Mouse (Mus musculus): ENCODE measurements at regions not wholly inside any gene's neighbourhood (a gene's known extent, or its start where the extent isn't known, plus 50 kb on each side); places are given as distances from the start of the nearest gene placed in this dataset.

DNA sequence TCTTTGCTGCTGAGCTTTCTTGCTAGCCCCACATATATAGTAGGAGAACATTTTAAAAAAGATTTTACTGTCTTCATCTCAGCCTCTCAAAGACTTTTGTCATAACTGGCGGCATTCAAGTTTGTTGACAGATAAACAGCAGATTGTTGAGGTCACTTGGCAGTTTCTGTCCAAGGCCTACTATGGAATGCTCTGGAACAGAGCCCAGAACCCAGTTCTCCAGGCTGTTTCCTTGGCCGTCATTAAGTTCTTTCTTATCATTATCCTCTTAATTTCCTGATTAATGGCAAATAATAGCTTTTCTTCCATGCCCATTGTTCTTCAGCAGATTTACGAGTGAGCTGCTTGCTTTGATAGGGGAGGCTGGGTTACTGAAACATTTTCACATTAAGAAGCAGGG lies 203.9 kb downstream of the Fam173b start:
- no peaks in the 10 kb centered on the region for H3K36me3 ChIP-seq (ENCODE audit: control insufficient read depth, insufficient read depth, low read length)
- no peaks in the 10 kb centered on the region for H3K27me3 ChIP-seq (ENCODE audit: control insufficient read depth, insufficient read depth, low read length)
- no peak for ATAC-seq (ENCODE audit: low read depth)
- H3K27ac ChIP-seq (ENCODE audit: low read depth, low read length): no peak overlapping the region
- no peak overlapping the region for H3K4me3 ChIP-seq (ENCODE audit: low read depth, low read length)
- no peak overlapping the region for H3K4me2 ChIP-seq (ENCODE audit: low read depth, low read length)
- H3K9me3 ChIP-seq (ENCODE audit: control insufficient read depth, low read length): no peaks in the 10 kb centered on the region
- H3K9ac ChIP-seq (replicated peaks; ENCODE audit: low read depth, low read length): no peak overlapping the region
- 70% methylated on average over 3 of the region's 3 CpGs for WGBS
- no peaks in the 10 kb centered on the region for H3K4me1 ChIP-seq (ENCODE audit: control insufficient read depth, insufficient read depth, low read length)

DNA sequence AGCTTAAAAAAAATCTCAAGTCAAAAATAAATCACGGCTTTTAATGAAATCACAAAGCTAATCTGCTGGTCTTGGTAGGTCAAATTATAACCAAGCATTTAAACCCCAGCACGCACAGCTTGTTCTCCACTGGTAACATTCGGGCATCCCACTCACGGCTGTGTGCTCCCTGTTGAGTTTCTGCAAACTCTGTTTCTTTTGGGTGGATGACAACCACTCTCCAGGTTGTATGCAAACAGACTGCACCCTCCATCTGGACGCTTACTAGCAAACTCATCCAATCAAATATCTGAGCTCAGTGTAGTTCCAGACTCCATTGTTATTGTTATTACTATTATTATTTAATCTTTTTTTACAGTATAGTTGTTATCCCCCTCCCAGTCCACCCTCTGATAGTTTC lies 213.9 kb downstream of the Fam173b start:
- no peaks in the 10 kb centered on the region for H3K4me1 ChIP-seq (ENCODE audit: control insufficient read depth, insufficient read depth, low read length)
- no peak overlapping the region for H3K9ac ChIP-seq (replicated peaks; ENCODE audit: low read depth, low read length)
- no peak overlapping the region for H3K4me3 ChIP-seq (ENCODE audit: low read depth, low read length)
- 90% methylated on average over 5 of the region's 5 CpGs for WGBS
- H3K27me3 ChIP-seq (ENCODE audit: control insufficient read depth, insufficient read depth, low read length): no peaks in the 10 kb centered on the region
- no peaks in the 10 kb centered on the region for H3K36me3 ChIP-seq (ENCODE audit: control insufficient read depth, insufficient read depth, low read length)
- no peak overlapping the region for H3K27ac ChIP-seq (ENCODE audit: low read depth, low read length)
- no peak for ATAC-seq (ENCODE audit: low read depth)
- H3K4me2 ChIP-seq (ENCODE audit: low read depth, low read length): no peak overlapping the region
- no peaks in the 10 kb centered on the region for H3K9me3 ChIP-seq (ENCODE audit: control insufficient read depth, low read length)

DNA sequence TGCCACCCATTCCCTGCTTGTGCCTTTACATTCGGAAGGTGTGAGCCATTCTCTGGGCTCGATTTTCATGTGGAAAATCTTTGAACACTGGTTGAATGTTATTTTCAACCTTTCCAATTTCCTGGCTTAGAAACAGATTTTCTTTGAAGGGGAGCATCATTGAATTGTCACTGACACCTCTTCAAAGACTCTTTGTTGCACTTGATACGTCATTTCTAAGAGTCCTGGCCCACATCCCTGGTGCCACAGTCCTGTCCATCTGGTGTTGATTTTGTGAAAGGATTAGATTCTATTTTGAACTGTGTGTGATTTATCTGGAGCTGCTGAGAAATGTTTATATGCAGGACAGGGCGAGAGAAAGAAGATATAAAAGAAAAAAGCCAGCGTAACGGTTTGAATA lies 217.6 kb downstream of the Fam173b start:
- H3K27me3 ChIP-seq (ENCODE audit: control insufficient read depth, insufficient read depth, low read length): no peaks in the 10 kb centered on the region
- H3K4me2 ChIP-seq (ENCODE audit: low read depth, low read length): no peak overlapping the region
- H3K36me3 ChIP-seq (ENCODE audit: control insufficient read depth, insufficient read depth, low read length): no peaks in the 10 kb centered on the region
- no peaks in the 10 kb centered on the region for H3K4me1 ChIP-seq (ENCODE audit: control insufficient read depth, insufficient read depth, low read length)
- H3K9me3 ChIP-seq (ENCODE audit: control insufficient read depth, low read length): no peaks in the 10 kb centered on the region
- ATAC-seq (ENCODE audit: low read depth): no peak
- WGBS: 78% methylated on average over 6 of the region's 6 CpGs
- no peak overlapping the region for H3K27ac ChIP-seq (ENCODE audit: low read depth, low read length)
- H3K9ac ChIP-seq (replicated peaks; ENCODE audit: low read depth, low read length): no peak overlapping the region
- no peak overlapping the region for H3K4me3 ChIP-seq (ENCODE audit: low read depth, low read length)

DNA sequence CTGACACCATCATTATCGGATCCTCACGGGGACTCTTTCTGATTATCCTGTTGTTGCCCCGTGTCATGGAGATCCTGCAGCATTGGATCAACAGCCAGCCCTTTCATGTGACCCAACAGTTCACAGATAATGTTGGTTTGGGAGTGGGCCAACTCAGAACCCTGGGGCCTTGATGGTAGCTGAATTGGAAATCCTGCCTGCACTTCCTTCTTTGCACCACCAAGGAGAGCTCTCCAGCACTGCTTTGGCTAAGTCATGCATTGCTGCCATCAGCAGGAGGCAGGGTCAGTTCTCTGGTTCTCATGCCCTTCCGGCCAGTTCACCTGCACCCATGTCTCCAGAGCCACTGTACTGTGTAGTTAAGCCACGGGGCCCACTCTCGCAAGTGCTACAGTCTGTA lies 225.6 kb downstream of the Fam173b start:
- Histone ChIP-seq H3K4me1 (ENCODE audit: control insufficient read depth, insufficient read depth, low read length) (no peaks in the 10 kb centered on the region), H3K9me3 (ENCODE audit: control insufficient read depth, low read length) (no peaks in the 10 kb centered on the region), H3K4me3 (ENCODE audit: low read depth, low read length) (no peak overlapping the region), H3K4me2 (ENCODE audit: low read depth, low read length) (no peak overlapping the region), H3K36me3 (ENCODE audit: control insufficient read depth, insufficient read depth, low read length) (no peaks in the 10 kb centered on the region), H3K27ac (ENCODE audit: low read depth, low read length) (no peak overlapping the region), H3K9ac (replicated peaks; ENCODE audit: low read depth, low read length) (no peak overlapping the region), H3K27me3 (ENCODE audit: control insufficient read depth, insufficient read depth, low read length) (no peaks in the 10 kb centered on the region)
- no peak for ATAC-seq (ENCODE audit: low read depth)
- WGBS: 97% methylated on average over 6 of the region's 6 CpGs

DNA sequence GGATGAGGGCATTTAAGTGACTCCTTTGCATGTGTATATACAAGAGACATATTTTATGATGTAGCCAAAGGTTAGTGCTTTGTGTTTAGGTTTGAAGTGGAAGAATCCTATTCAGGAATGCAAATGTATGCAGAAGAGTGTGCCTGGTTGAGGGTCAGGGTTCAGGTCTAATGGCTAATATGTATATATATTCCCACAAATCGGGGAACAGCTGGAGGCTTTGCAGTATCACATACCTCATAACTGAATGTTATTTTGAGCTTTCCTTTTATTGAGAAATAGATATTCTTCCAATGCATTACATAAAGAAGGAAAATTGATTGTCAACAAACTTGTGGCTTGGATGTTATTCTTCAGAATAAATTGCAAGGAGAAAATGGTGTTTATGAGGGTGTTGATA lies 239.9 kb downstream of the Fam173b start:
- no peaks in the 10 kb centered on the region for H3K9me3 ChIP-seq (ENCODE audit: control insufficient read depth, low read length)
- H3K27ac ChIP-seq (ENCODE audit: low read depth, low read length): no peak overlapping the region
- no peaks in the 10 kb centered on the region for H3K4me1 ChIP-seq (ENCODE audit: control insufficient read depth, insufficient read depth, low read length)
- no peak for ATAC-seq (ENCODE audit: low read depth)
- H3K4me3 ChIP-seq (ENCODE audit: low read depth, low read length): no peak overlapping the region
- WGBS: 85% methylated on average over 1 of the region's 1 CpGs
- H3K27me3 ChIP-seq (ENCODE audit: control insufficient read depth, insufficient read depth, low read length): no peaks in the 10 kb centered on the region
- no peaks in the 10 kb centered on the region for H3K36me3 ChIP-seq (ENCODE audit: control insufficient read depth, insufficient read depth, low read length)
- no peak overlapping the region for H3K4me2 ChIP-seq (ENCODE audit: low read depth, low read length)
- H3K9ac ChIP-seq (replicated peaks; ENCODE audit: low read depth, low read length): no peak overlapping the region

DNA sequence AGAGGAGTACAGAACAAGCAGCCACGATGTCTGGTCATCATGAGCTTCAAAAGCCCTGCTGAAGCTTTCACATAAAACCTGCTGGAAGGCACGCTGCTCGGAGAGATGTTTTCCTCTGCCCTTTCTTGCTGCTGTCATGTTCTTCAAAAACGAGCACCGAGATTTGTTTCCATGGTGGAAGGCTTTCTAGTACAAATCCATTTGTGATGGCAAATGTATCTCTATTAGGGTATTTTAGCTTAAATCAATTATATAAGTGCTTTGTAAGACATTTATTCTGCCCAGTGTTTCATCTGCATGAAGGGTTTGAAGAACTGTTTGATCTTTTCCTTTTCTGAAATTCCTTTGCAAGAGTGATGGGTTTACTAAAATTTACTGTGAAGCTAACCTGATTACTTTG lies 253.1 kb downstream of the Fam173b start:
- Histone ChIP-seq H3K36me3 (ENCODE audit: control insufficient read depth, insufficient read depth, low read length) (no peaks in the 10 kb centered on the region), H3K4me3 (ENCODE audit: low read depth, low read length) (no peak overlapping the region), H3K27ac (ENCODE audit: low read depth, low read length) (no peak overlapping the region), H3K4me2 (ENCODE audit: low read depth, low read length) (no peak overlapping the region), H3K9ac (replicated peaks; ENCODE audit: low read depth, low read length) (no peak overlapping the region), H3K9me3 (ENCODE audit: control insufficient read depth, low read length) (no peaks in the 10 kb centered on the region), H3K4me1 (ENCODE audit: control insufficient read depth, insufficient read depth, low read length) (no peaks in the 10 kb centered on the region), H3K27me3 (ENCODE audit: control insufficient read depth, insufficient read depth, low read length) (no peaks in the 10 kb centered on the region)
- 87% methylated on average over 5 of the region's 5 CpGs for WGBS
- ATAC-seq (ENCODE audit: low read depth): no peak

DNA sequence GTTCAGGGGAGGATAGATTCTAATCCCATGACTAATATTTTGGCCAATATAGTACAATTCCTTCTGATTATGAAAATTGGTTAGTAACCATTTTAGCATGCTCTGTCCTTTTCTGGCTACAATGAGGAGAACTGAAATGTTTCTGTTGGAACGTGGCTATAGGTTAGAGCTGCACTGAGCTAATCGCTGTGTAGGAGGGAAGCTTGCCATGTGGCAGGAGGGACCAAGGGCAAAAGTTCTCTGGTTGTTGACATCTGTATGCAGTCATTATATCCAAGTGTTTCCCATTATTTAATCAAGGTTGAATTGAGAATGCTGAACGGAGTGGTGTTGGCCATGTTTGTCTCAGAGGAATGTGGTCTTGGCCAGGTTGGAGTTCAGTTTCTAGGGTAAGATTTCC lies 253.5 kb downstream of the Fam173b start:
- no peak for ATAC-seq (ENCODE audit: low read depth)
- WGBS: 90% methylated on average over 3 of the region's 3 CpGs
- H3K9ac ChIP-seq (replicated peaks; ENCODE audit: low read depth, low read length): no peak overlapping the region

DNA sequence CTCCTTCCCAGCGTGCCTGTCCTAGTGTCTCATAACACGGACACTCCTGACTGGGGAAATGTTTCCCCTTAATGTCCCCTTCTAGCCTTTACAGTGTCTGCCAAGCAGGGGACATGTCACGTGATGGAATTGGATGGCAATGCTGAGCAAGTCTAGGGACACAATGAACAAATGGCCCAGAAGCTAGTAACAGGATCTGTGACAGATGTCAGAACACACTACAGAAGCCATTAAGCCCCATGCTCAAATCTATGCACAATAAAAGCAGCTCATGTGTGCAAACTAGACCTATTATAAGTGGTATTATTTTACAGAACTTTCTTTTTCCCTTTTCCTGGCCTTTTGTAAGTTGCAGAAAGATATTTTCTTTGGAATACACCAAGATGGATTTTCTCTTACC lies 267.4 kb downstream of the Fam173b start:
- H3K36me3 ChIP-seq (ENCODE audit: control insufficient read depth, insufficient read depth, low read length): no peaks in the 10 kb centered on the region
- no peak overlapping the region for H3K4me3 ChIP-seq (ENCODE audit: low read depth, low read length)
- no peak overlapping the region for H3K9ac ChIP-seq (replicated peaks; ENCODE audit: low read depth, low read length)
- H3K4me1 ChIP-seq (ENCODE audit: control insufficient read depth, insufficient read depth, low read length): 0 out of 2 replicates have a peak, but pooled peaks cover 4% of the 10 kb centered on the region
- 60% methylated on average over 3 of the region's 3 CpGs for WGBS
- H3K4me2 ChIP-seq (ENCODE audit: low read depth, low read length): no peak overlapping the region
- no peak overlapping the region for H3K27ac ChIP-seq (ENCODE audit: low read depth, low read length)
- no peaks in the 10 kb centered on the region for H3K27me3 ChIP-seq (ENCODE audit: control insufficient read depth, insufficient read depth, low read length)
- H3K9me3 ChIP-seq (ENCODE audit: control insufficient read depth, low read length): no peaks in the 10 kb centered on the region
- ATAC-seq (ENCODE audit: low read depth): peak; percentile 59; the same call in 1 of the 2 replicates

More for the DNA sequence above, 253.5 kb downstream of the Fam173b start:
- no peaks in the 10 kb centered on the region for H3K4me1 ChIP-seq (ENCODE audit: control insufficient read depth, insufficient read depth, low read length)
- no peaks in the 10 kb centered on the region for H3K27me3 ChIP-seq (ENCODE audit: control insufficient read depth, insufficient read depth, low read length)
- no peaks in the 10 kb centered on the region for H3K9me3 ChIP-seq (ENCODE audit: control insufficient read depth, low read length)
- no peak overlapping the region for H3K4me2 ChIP-seq (ENCODE audit: low read depth, low read length)
- H3K4me3 ChIP-seq (ENCODE audit: low read depth, low read length): no peak overlapping the region
- no peaks in the 10 kb centered on the region for H3K36me3 ChIP-seq (ENCODE audit: control insufficient read depth, insufficient read depth, low read length)
- H3K27ac ChIP-seq (ENCODE audit: low read depth, low read length): no peak overlapping the region

DNA sequence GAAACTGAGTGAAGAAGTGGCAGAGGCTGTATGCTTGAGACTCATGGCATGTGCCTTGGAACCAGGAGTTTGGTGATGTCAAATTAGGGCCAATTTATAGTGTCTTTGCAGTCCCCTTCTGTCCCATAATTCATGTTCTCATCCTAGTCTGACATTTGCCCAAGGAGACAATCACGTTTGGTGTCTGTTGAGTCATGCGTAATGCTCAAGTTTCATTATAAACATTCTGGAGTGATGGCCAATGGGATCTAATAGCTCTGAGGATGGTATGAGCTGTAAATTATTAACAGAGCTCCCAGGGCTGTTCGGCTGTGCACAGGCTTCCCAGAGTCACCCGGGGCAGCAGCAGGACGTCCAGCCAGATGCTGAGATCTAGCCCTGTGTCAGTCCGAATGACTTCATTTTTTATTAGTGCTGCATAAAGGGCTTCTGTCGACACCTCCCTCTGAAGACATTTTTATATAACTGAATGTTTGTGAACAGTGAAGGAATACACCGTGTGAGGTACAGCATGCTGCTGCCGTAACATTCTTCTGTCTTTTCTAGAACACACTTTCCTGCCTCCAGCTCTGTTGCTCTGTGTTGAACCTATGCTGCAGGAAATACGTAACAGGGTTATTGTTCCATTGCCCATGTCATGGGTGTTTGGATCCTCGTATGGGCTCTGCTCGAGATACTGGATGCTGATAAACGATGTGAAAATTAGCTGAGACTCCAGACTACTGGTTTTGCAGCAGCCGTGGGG lies 268.2 kb downstream of the Fam173b start:
- no peak overlapping the region for H3K9ac ChIP-seq (replicated peaks; ENCODE audit: low read depth, low read length)
- no peak overlapping the region for H3K4me3 ChIP-seq (ENCODE audit: low read depth, low read length)
- H3K27me3 ChIP-seq (ENCODE audit: control insufficient read depth, insufficient read depth, low read length): no peaks in the 10 kb centered on the region
- H3K4me1 ChIP-seq (ENCODE audit: control insufficient read depth, insufficient read depth, low read length): 0 out of 2 replicates have a peak, but pooled peaks cover 4% of the 10 kb centered on the region
- WGBS: 40% methylated on average over 14 of the region's 14 CpGs
- no peaks in the 10 kb centered on the region for H3K9me3 ChIP-seq (ENCODE audit: control insufficient read depth, low read length)
- H3K36me3 ChIP-seq (ENCODE audit: control insufficient read depth, insufficient read depth, low read length): no peaks in the 10 kb centered on the region
- peak; percentile 72; the same call in 1 of the 2 replicates for ATAC-seq (ENCODE audit: low read depth)
- no peak overlapping the region for H3K4me2 ChIP-seq (ENCODE audit: low read depth, low read length)
- no peak overlapping the region for H3K27ac ChIP-seq (ENCODE audit: low read depth, low read length)
